Mouse (Mus musculus) CH12.LX (cell line): ENCODE data around the gene Il6ra. TPM values are rescaled to one million over a fixed set of nuclear protein-coding genes. Genes with fewer than 3 reads are reported as not detected.

ENCODE experiments used
- DNase-seq: peaks from one replicate; pipeline ENCODE4 v3.0.0-alpha.2; 2013; ENCODE audit errors: extremely low read depth
- H3K27ac ChIP-seq: 2 replicates; pipeline ENCODE4 v1.5.1; 2012; ENCODE audit warnings: low read depth, mild to moderate bottlenecking, control low read depth, moderate library complexity; ENCODE audit not compliant: insufficient read depth
- H3K27me3 ChIP-seq: replicated peaks from 2 replicates; pipeline ENCODE3; 2012; ENCODE audit warnings: inconsistent platforms
- H3K36me3 ChIP-seq, 2 experiments: replicated peaks in 1 of 2; 2 replicates each; pipeline versions ENCODE3 to v1.6.1; 2012; ENCODE audit warnings: inconsistent platforms in 1 of 2, low read length in 1 of 2, mild to moderate bottlenecking in 1 of 2, mixed read lengths in 1 of 2, moderate library complexity in 1 of 2; ENCODE audit not compliant: control insufficient read depth in 1 of 2, insufficient read depth in 1 of 2
- H3K4me1 ChIP-seq, 2 experiments: 2 replicates each; pipeline ENCODE4 v1.6.1; 2012; ENCODE audit warnings: inconsistent platforms in 1 of 2, moderate library complexity in 1 of 2; ENCODE audit not compliant: insufficient read depth in 2 of 2, control insufficient read depth in 1 of 2
- H3K4me2 ChIP-seq: 2 replicates; pipeline ENCODE4 v1.6.1; 2012; ENCODE audit warnings: low read depth, mild to moderate bottlenecking, control low read depth; ENCODE audit not compliant: poor library complexity, insufficient read depth, severe bottlenecking
- H3K4me3 ChIP-seq, 3 experiments: fragments of 150-350 bp in 1 of 3; sonication (generic) in 1 of 3; replicated peaks in 1 of 3; 2 replicates each; pipeline versions ENCODE3 to v1.5.1; 2011 to 2012; ENCODE audit warnings: low read depth in 2 of 3, low read length in 2 of 3, mild to moderate bottlenecking in 2 of 3, moderate library complexity in 2 of 3, control low read depth in 1 of 3, improper control_type of control experiment in 1 of 3, inconsistent platforms in 1 of 3, mixed read lengths in 1 of 3; ENCODE audit not compliant: poor library complexity in 1 of 3
- H3K79me2 ChIP-seq: replicated peaks from 2 replicates; pipeline ENCODE4 v1.6.1; 2012; ENCODE audit warnings: mild to moderate bottlenecking, moderate library complexity; ENCODE audit not compliant: control insufficient read depth, poor library complexity, insufficient read depth, severe bottlenecking; ENCODE audit errors: extremely low read depth
- H3K9ac ChIP-seq: 2 replicates; pipeline ENCODE4 v1.6.1; 2012; ENCODE audit warnings: low read depth, mild to moderate bottlenecking, control low read depth, moderate library complexity; ENCODE audit not compliant: insufficient read depth
- H3K9me3 ChIP-seq: replicated peaks from 2 replicates; pipeline ENCODE3; 2012; ENCODE audit warnings: low read length, inconsistent platforms, mixed read lengths
- BHLHE40 ChIP-seq: IDR thresholded peaks from 2 replicates; pipeline ENCODE4 v1.6.1; 2011; ENCODE audit warnings: mild to moderate bottlenecking, low read depth, low read length, improper control_type of control experiment
- CHD1 ChIP-seq: IDR thresholded peaks from 2 replicates; pipeline ENCODE4 v1.6.1; 2012; ENCODE audit warnings: low read depth, low read length, improper control_type of control experiment, inconsistent platforms
- CHD2 ChIP-seq: IDR thresholded peaks from 2 replicates; pipeline ENCODE4 v1.6.1; 2011; ENCODE audit warnings: low read length, improper control_type of control experiment
- CTCF ChIP-seq, 2 experiments: IDR thresholded peaks in 1 of 2; conservative IDR thresholded peaks in 1 of 2; 2 replicates each; pipeline ENCODE4 v1.5.1; 2011 to 2012; ENCODE audit warnings: low read depth in 2 of 2, low read length in 2 of 2, improper control_type of control experiment in 1 of 2, inconsistent platforms in 1 of 2, mild to moderate bottlenecking in 1 of 2, moderate library complexity in 1 of 2
- JUND ChIP-seq: conservative IDR thresholded peaks from 2 replicates; pipeline ENCODE4 v1.6.1; 2011; ENCODE audit warnings: low read depth, low read length, improper control_type of control experiment
- RAD21 ChIP-seq: IDR thresholded peaks from 2 replicates; pipeline ENCODE4 v1.6.1; 2011; ENCODE audit warnings: low read depth, mild to moderate bottlenecking, low read length, improper control_type of control experiment, moderate library complexity
- SMC3 ChIP-seq: IDR thresholded peaks from 2 replicates; pipeline ENCODE4 v1.6.1; 2011; ENCODE audit warnings: low read depth, low read length, improper control_type of control experiment
- dilution Hi-C: fragments of 300-500 bp; cut with MboI; formaldehyde crosslinking; loops from 2 replicates; pipeline ENCODE4 v1.14.3; 2020; ENCODE audit warnings: low sequenced_read_pairs; ENCODE audit not compliant: extremely low pct_unique_long_range_greater_than_20kb, extremely low pct_ligation_motif_present
- in situ Hi-C: fragments of 300-500 bp; cut with MboI; formaldehyde crosslinking; loops from 3 replicates; pipeline ENCODE4 v1.14.3; 2019; ENCODE audit warnings: low sequenced_read_pairs, low pct_ligation_motif_present, low pct_unique_long_range_greater_than_20kb, mixed read lengths
- polyA plus RNA-seq: library from polyadenylated mRNA; unstranded; fragments of >175 nt; gene quantifications from 2 replicates; pipeline ENCODE4 v1.2.1, GENCODE M21; 2012; ENCODE audit warnings: low read depth; ENCODE audit not compliant: insufficient read length
- total RNA-seq, 2 experiments: library from RNA; depleted of rRNA; stranded (reverse); fragments of 300-350 nt in 1 of 2; fragments of >200 nt in 1 of 2; gene quantifications; 2 replicates each; pipeline ENCODE4 v1.2.3; 2012 to 2014

Gene Il6ra
- total and polyA plus RNA-seq, 3 experiments, result 1.4 to 4.8 (median 1.6) TPM

GRCm38 (mm10) chr3:89817056-89817455, 95.9 kb downstream of the Il6ra start:
- Histone ChIP-seq H3K27me3 (peaks cover 8% of the 10 kb centered on the region), H3K9ac (no peak overlapping the region), H3K9me3 (no peaks in the 10 kb centered on the region), H3K36me3 (no peaks in the 10 kb centered on the region), H3K4me1 (peaks cover 0 to 7% of the 10 kb centered on the region in 2 experiments; a peak in 2 of 4 replicates), H3K4me3 (no peak overlapping the region), H3K79me2 (no peaks in the 10 kb centered on the region), H3K4me2 (no peak overlapping the region), H3K27ac (no peak overlapping the region)
- peak; percentile 44 for DNase-seq
- dilution Hi-C loops, result no loop called here
- in situ Hi-C loops, result no loop called here
- TF ChIP-seq CHD2, result no peak
- TF ChIP-seq CTCF (conservative IDR thresholded peaks at IDR 0.05 in 1 of 2, IDR thresholded peaks at IDR 0.05 in 1 of 2; ENCODE audit: low read depth in 2 of 2, low read length in 2 of 2), result peak; percentile 34 to 69; a peak in 3 of 4 replicates
- peak; percentile 66 for TF ChIP-seq SMC3
- TF ChIP-seq RAD21, result peak; percentile 45
- no peak for TF ChIP-seq CHD1
- no peak for TF ChIP-seq BHLHE40
- TF ChIP-seq JUND, result no peak

Other genes starting within 250 kb of the Il6ra start
- 20.4 and 22.7 TPM in 2 replicates for gene Adar, start 198.2 kb downstream of the Il6ra start, total RNA-seq (2012; rRNA removed)
- gene Adar, start 198.2 kb downstream of the Il6ra start, total RNA-seq (2014; rRNA removed), result 11.5 and 12.5 TPM in 2 replicates
- gene Adar, start 198.2 kb downstream of the Il6ra start, polyA plus RNA-seq, result 32.4 and 33.1 TPM in 2 replicates
- gene Chrnb2, start 148.6 kb downstream of the Il6ra start, total RNA-seq (2012; rRNA removed), result 0.59 and 0.63 TPM in 2 replicates
- gene Chrnb2, start 148.6 kb downstream of the Il6ra start, total RNA-seq (2014; rRNA removed), result 0.19 and 0.39 TPM in 2 replicates
- 1.3 TPM in 2 replicates for gene Chrnb2, start 148.6 kb downstream of the Il6ra start, polyA plus RNA-seq
- gene Ube2q1, start 139.6 kb downstream of the Il6ra start, total RNA-seq (2012; rRNA removed), result 35.4 and 44.5 TPM in 2 replicates
- 59.4 and 61.7 TPM in 2 replicates for gene Ube2q1, start 139.6 kb downstream of the Il6ra start, total RNA-seq (2014; rRNA removed)
- 88.8 and 99.1 TPM in 2 replicates for gene Ube2q1, start 139.6 kb downstream of the Il6ra start, polyA plus RNA-seq
- not detected in 2 replicates for gene She, start 81.8 kb downstream of the Il6ra start, total RNA-seq (2012; rRNA removed)
- not detected in 2 replicates for gene She, start 81.8 kb downstream of the Il6ra start, total RNA-seq (2014; rRNA removed)
- not detected in 2 replicates for gene She, start 81.8 kb downstream of the Il6ra start, polyA plus RNA-seq
- gene Atp8b2, start 50.3 kb upstream of the Il6ra start, total RNA-seq (2012; rRNA removed), result 35.8 and 51.8 TPM in 2 replicates
- 33.2 and 34.2 TPM in 2 replicates for gene Atp8b2, start 50.3 kb upstream of the Il6ra start, total RNA-seq (2014; rRNA removed)
- gene Atp8b2, start 50.3 kb upstream of the Il6ra start, polyA plus RNA-seq, result 31.3 and 44.4 TPM in 2 replicates
- gene Hax1, start 85.6 kb upstream of the Il6ra start, total RNA-seq (2012; rRNA removed), result 268 and 353 TPM in 2 replicates
- 294 and 302 TPM in 2 replicates for gene Hax1, start 85.6 kb upstream of the Il6ra start, total RNA-seq (2014; rRNA removed)
- 304 and 319 TPM in 2 replicates for gene Hax1, start 85.6 kb upstream of the Il6ra start, polyA plus RNA-seq
- gene 4933434E20Rik, start 138.4 kb upstream of the Il6ra start, total RNA-seq (2012; rRNA removed), result 89.5 and 92.2 TPM in 2 replicates
- gene 4933434E20Rik, start 138.4 kb upstream of the Il6ra start, total RNA-seq (2014; rRNA removed), result 126 and 133 TPM in 2 replicates
- 101 and 102 TPM in 2 replicates for gene 4933434E20Rik, start 138.4 kb upstream of the Il6ra start, polyA plus RNA-seq
- gene Ubap2l, start 139.4 kb upstream of the Il6ra start, total RNA-seq (2012; rRNA removed), result 72.6 and 83.7 TPM in 2 replicates
- gene Ubap2l, start 139.4 kb upstream of the Il6ra start, total RNA-seq (2014; rRNA removed), result 48.5 and 49.0 TPM in 2 replicates
- gene Ubap2l, start 139.4 kb upstream of the Il6ra start, polyA plus RNA-seq, result 189 and 201 TPM in 2 replicates
- 309 and 364 TPM in 2 replicates for gene Tpm3, start 159.5 kb upstream of the Il6ra start, total RNA-seq (2012; rRNA removed)
- gene Tpm3, start 159.5 kb upstream of the Il6ra start, total RNA-seq (2014; rRNA removed), result 448 and 501 TPM in 2 replicates
- gene Tpm3, start 159.5 kb upstream of the Il6ra start, polyA plus RNA-seq, result 810 and 952 TPM in 2 replicates
- 0.42 and 0.67 TPM in 2 replicates for gene Nup210l, start 190.9 kb upstream of the Il6ra start, total RNA-seq (2012; rRNA removed)
- 0.43 and 0.63 TPM in 2 replicates for gene Nup210l, start 190.9 kb upstream of the Il6ra start, total RNA-seq (2014; rRNA removed)
- 0.47 and 0.61 TPM in 2 replicates for gene Nup210l, start 190.9 kb upstream of the Il6ra start, polyA plus RNA-seq